27 mouse cellular contexts compared by ENCODE assay signal in genomic region chr1:180572154-180572553, GRCm38 (mm10). TPM values are rescaled to one million over a fixed set of nuclear protein-coding genes. Genes with fewer than 3 reads are reported as not detected.
DNase-seq lines count a peak whose midpoint lies in the region; TF ChIP-seq lines count a peak whose summit lies in the region.
"Had no signal": no experiment of that assay in that cellular context is flagged by ENCODE, and none has a peak within 500 bp of the region (broad histone marks: within the 10 kb centered on the region; RNA-seq: fewer than 3 reads in every experiment).

No protein-coding gene starts in this region.

- no peaks in the 10 kb centered on the region for H3K9me3 ChIP-seq in heart, embryonic 10.5 days
- H3K9me3 ChIP-seq in E14TG2a.4 (ENCODE audit: low read length): peaks cover 34% of the 10 kb centered on the region
- H3K9me3 ChIP-seq: embryonic facial prominence, embryonic 13.5 days; forebrain, embryonic 13.5 days; hindbrain, embryonic 13.5 days; intestine, embryonic 15.5 days had no signal

- H3K36me3 ChIP-seq in heart, embryonic 10.5 days: peaks cover 41% of the 10 kb centered on the region
- peaks cover 63% of the 10 kb centered on the region for H3K36me3 ChIP-seq in E14TG2a.4 (ENCODE audit: insufficient read depth, low read length)

- peaks cover 40% of the 10 kb centered on the region for H3K4me1 ChIP-seq in heart, embryonic 10.5 days
- H3K4me1 ChIP-seq in E14TG2a.4 (replicated peaks; ENCODE audit: low read depth, low read length): peaks cover 70% of the 10 kb centered on the region

- H3K27me3 ChIP-seq in heart, embryonic 10.5 days (ENCODE audit: insufficient read depth, poor library complexity, severe bottlenecking): no peaks in the 10 kb centered on the region
- no peaks in the 10 kb centered on the region for H3K27me3 ChIP-seq in E14TG2a.4 (ENCODE audit: insufficient read depth, low read length)
- H3K27me3 ChIP-seq: CH12.LX; embryonic facial prominence, embryonic 13.5 days; forebrain, embryonic 13.5 days; hindbrain, embryonic 13.5 days; intestine, embryonic 15.5 days had no signal

- WGBS in heart, embryonic 10.5 days: 87% methylated on average over 9 of the region's 9 CpGs

- no peak overlapping the region for H3K4me3 ChIP-seq in heart, embryonic 10.5 days
- H3K4me3 ChIP-seq in E14TG2a.4 (replicated peaks; ENCODE audit: low read length): peak overlapping the region; percentile 99
- H3K4me3 ChIP-seq: embryonic facial prominence, embryonic 10.5 days; embryonic facial prominence, embryonic 13.5 days; erythroblast, embryonic 14.5 days; forebrain, embryonic 13.5 days; hindbrain, embryonic 10.5 days; intestine, embryonic 15.5 days had no signal

- peak overlapping the region; percentile 49; the same call in 1 of the 2 replicates for H3K27ac ChIP-seq in heart, embryonic 10.5 days
- H3K27ac ChIP-seq: embryonic facial prominence, embryonic 10.5 days; embryonic facial prominence, embryonic 13.5 days; forebrain, embryonic 13.5 days; hindbrain, embryonic 10.5 days; hindbrain, embryonic 13.5 days; intestine, embryonic 15.5 days had no signal

- no peak for TF ChIP-seq CTCF in E14TG2a.4 (conservative IDR thresholded peaks at IDR 0.05; ENCODE audit: low read length)

- DNase-seq in heart, embryonic 10.5 days (ENCODE audit: low spot score): no peak
- no peak for DNase-seq in heart, adult 9 months (ENCODE audit: low spot score in 2 of 2)
- peak; percentile 83 for DNase-seq in ES-CJ7 (ENCODE audit: low read depth, low spot score)
- peak; percentile 75 for DNase-seq in R1 (ENCODE audit: low read depth, low spot score)
- no peak for DNase-seq in spleen, postnatal 14 days (ENCODE audit: low spot score in 2 of 2)
- no peak for DNase-seq in gastrocnemius, adult 18-20 months (ENCODE audit: low spot score)
- DNase-seq: adrenal gland, adult 2 months; adrenal gland, postnatal 25 days; B cell, adult 2 months; cerebellum, adult 11-12 months; cerebellum, adult 8-10 months; cerebellum, postnatal 10 days; cerebellum, postnatal 36 days; embryo, embryonic 11 days; forebrain, postnatal 0 days; gastrocnemius, postnatal 25 days; heart, adult 18-20 months; kidney, adult 18-20 months had no signal

RNA-seq across cellular contexts. Expression of gene Parp1, which starts 3.4 kb away (rescaled TPM):
- polyA plus RNA-seq in heart, embryonic 10.5 days (2016; fragmentation: Nextera tagmentation; extraction: Ambion mirVana): 152 and 186 TPM in 2 replicates
- total RNA-seq in gastrocnemius, adult 18-20 months (2021): 10 to 100 TPM; 57.0 to 64.2 TPM

Comparison
In these comparisons a context has a peak if more than half of its experiments do, and no peak if none do; other contexts are left out.
1. DNase-seq: peak in ES-CJ7 (single experiment) and R1 (single experiment); none in heart, embryonic 10.5 days (single experiment), heart, adult 9 months (0 of 2), spleen, postnatal 14 days (0 of 2) and gastrocnemius, adult 18-20 months (single experiment).